Mouse (Mus musculus): ENCODE measurements around the gene Gm17660.

- no peak for TF ChIP-seq CTCF (IDR thresholded peaks at IDR 0.05; ENCODE audit: low read depth)
- no peak for TF ChIP-seq EP300 (optimal IDR thresholded peaks at IDR 0.05)
Measured at GRCm38 (mm10) chr5:104103171-104103570, 25.8 kb upstream of the Gm17660 start.
